Mouse (Mus musculus) intestine, postnatal 0 days (tissue): ENCODE measurements around the gene Olfr1417. TPM values are rescaled to one million over a fixed set of nuclear protein-coding genes. Genes with fewer than 3 reads are reported as not detected.

Experiments used
- ATAC-seq: fragments of 200-750 bp; cut with Nextera tagmentation; 2 replicates; pipeline ENCODE4 v1.8.0; 2017; ENCODE audit warnings: mild to moderate bottlenecking, moderate TSS enrichment, moderate library complexity
- H3K27ac ChIP-seq: fragments of 300-500 bp; sonication (generic); 2 replicates; pipeline ENCODE4 v1.5.1; 2014; ENCODE audit warnings: mild to moderate bottlenecking, low read depth, low read length, moderate library complexity
- H3K27me3 ChIP-seq: fragments of 300-500 bp; sonication (generic); replicated peaks from 2 replicates; pipeline ENCODE4 v1.6.1; 2014; ENCODE audit warnings: low read length, mixed read lengths; ENCODE audit not compliant: control insufficient read depth, insufficient read depth
- H3K36me3 ChIP-seq: fragments of 300-500 bp; sonication (generic); 2 replicates; pipeline ENCODE4 v1.6.1; 2014; ENCODE audit warnings: mild to moderate bottlenecking, moderate library complexity; ENCODE audit not compliant: control insufficient read depth, insufficient read depth
- H3K4me1 ChIP-seq: fragments of 300-500 bp; sonication (generic); replicated peaks from 2 replicates; pipeline ENCODE4 v1.6.1; 2014; ENCODE audit warnings: antibody characterized with exemption, low read length, mixed read lengths; ENCODE audit not compliant: control insufficient read depth, insufficient read depth
- H3K4me2 ChIP-seq: fragments of 300-500 bp; sonication (generic); replicated peaks from 2 replicates; pipeline ENCODE4 v1.6.1; 2014; ENCODE audit warnings: low read depth, mild to moderate bottlenecking, moderate library complexity
- H3K4me3 ChIP-seq: fragments of 300-500 bp; sonication (generic); 2 replicates; pipeline ENCODE4 v1.5.1; 2014; ENCODE audit warnings: low read depth, low read length
- H3K9ac ChIP-seq: fragments of 300-500 bp; sonication (generic); 2 replicates; pipeline ENCODE4 v1.6.1; 2014; ENCODE audit warnings: mild to moderate bottlenecking, low read depth, low read length
- H3K9me3 ChIP-seq: fragments of 300-500 bp; sonication (generic); 2 replicates; pipeline ENCODE4 v1.6.1; 2016; ENCODE audit warnings: mixed run types; ENCODE audit not compliant: control insufficient read depth
- CTCF ChIP-seq: sonication (generic); IDR thresholded peaks from 2 replicates; pipeline ENCODE4 v1.5.1; 2016; ENCODE audit warnings: low read depth, mild to moderate bottlenecking, control low read depth, antibody characterized with exemption, moderate library complexity
- WGBS: fragments of 180-500 bp; shearing (Covaris S2); extraction: QIAGEN DNeasy Blood & Tissue Kit; methylation state at CpG from one replicate; pipeline ENCODE4 v1.1.7; 2014; 5-methylcytosine and 5-hydroxymethylcytosine counted together
- polyA plus RNA-seq: library from polyadenylated mRNA; unstranded; fragments of >200 nt; fragmentation: Nextera tagmentation; extraction: Ambion mirVana; gene quantifications from 2 replicates; pipeline ENCODE4 v1.2.1, GENCODE M21; 2015

Olfr1417 gene
- polyA plus RNA-seq, 1 experiment from 2014 or later: 0.08 TPM

- Histone ChIP-seq H3K36me3 (peaks cover 24% of the 10 kb centered on the region), H3K4me1 (peaks cover 3% of the 10 kb centered on the region), H3K4me2 (no peak overlapping the region), H3K4me3 (no peak overlapping the region), H3K27me3 (no peaks in the 10 kb centered on the region), H3K9ac (no peak overlapping the region), H3K9me3 (no peaks in the 10 kb centered on the region), H3K27ac (no peak overlapping the region)
- no peak for ATAC-seq
- TF ChIP-seq CTCF: no peak
- 73% methylated on average over 5 of the region's 5 CpGs for WGBS
These were observed 47.2 kb downstream of the Olfr1417 start for GRCm38 (mm10) chr19:11791825-11792224.

DNA sequence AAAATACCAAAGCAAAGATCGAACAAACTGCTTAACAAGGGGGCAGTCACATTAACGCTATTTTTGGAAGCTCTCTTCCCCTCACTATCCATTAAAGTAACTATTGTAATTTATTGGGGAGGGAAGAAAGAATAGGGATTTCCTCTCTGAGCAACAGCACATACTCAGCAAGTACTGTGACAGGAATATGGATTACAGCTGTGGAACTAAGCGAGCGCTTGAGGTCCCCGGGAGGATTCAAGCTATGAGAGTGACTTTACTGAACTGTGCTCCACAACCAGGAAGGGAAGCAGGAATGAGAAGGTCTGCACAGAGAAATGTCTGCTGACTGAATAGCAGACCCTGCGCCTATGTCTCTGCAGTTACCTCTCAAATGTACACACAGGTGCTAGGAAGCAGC is 50.1 kb downstream of the Olfr1417 start:
- TF ChIP-seq CTCF: no peak
- ATAC-seq: no peak

DNA sequence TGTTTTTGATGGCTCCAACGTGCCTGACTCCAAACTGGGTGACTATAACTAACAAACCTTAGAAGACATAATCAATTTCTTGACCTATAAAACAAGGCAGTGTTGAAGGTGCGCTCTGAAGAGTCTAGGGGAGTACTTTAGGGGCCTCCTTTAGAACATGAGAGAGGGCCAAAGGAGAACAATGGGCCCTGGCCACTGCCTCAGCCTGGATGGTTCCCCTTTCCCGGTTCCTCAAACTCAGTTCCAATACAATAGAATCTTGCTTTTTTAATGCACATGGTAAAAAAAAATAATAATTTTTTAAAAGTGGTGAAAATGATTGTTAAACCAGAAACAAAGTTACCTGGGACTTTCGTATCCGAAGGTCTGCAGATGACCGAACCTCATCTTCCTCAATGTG is 51.2 kb downstream of the Olfr1417 start:
- ATAC-seq: no peak
- no peak for TF ChIP-seq CTCF
- no peaks in the 10 kb centered on the region for H3K27me3 ChIP-seq
- H3K9me3 ChIP-seq: no peaks in the 10 kb centered on the region
- no peak overlapping the region for H3K27ac ChIP-seq
- H3K36me3 ChIP-seq: peaks cover 52% of the 10 kb centered on the region
- H3K4me2 ChIP-seq: no peak overlapping the region
- H3K9ac ChIP-seq: no peak overlapping the region
- 94% methylated on average over 6 of the region's 6 CpGs for WGBS
- no peaks in the 10 kb centered on the region; the same call in 1 of the 2 replicates for H3K4me1 ChIP-seq
- no peak overlapping the region for H3K4me3 ChIP-seq

More for the DNA sequence above, 50.1 kb downstream of the Olfr1417 start:
- Histone ChIP-seq H3K27me3 (no peaks in the 10 kb centered on the region), H3K27ac (no peak overlapping the region), H3K4me2 (no peak overlapping the region), H3K4me3 (no peak overlapping the region), H3K4me1 (no peaks in the 10 kb centered on the region; the same call in 1 of the 2 replicates), H3K36me3 (peaks cover 43% of the 10 kb centered on the region), H3K9ac (no peak overlapping the region), H3K9me3 (no peaks in the 10 kb centered on the region)
- 80% methylated on average over 6 of the region's 6 CpGs for WGBS

DNA sequence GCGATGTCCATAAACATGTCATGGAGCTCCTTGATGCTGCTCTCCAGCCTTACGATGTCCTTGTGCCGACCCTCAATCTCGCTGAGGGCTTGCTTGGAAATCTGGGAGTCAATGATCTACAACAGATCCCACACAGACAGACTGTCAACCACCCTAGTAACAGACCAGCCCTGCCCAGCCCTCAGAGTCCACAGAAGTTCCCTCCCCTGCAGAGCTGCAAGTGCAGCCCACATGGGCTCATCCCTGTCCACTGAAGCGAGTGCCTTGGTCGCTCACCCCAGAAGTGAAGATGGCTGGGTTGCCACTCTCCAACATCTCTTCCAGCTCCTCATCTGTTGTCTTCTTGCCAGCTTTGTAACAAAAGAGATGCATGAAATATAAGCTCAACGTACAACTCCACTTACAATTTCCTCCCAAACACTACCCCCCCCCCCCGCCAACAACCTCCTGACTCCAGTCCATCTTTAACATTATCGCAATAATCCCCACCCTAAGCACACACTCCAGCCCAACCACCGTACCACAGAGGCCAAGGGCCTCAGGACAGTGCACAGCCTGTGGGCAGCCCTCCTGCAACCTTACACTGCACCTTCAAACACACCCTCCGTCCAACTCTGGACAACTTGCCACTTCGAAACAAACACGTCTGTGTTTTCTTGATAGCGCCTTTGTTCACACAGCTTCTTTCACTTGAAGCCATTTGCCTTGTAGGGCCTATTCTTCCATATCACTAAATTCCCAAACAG is 53.4 kb downstream of the Olfr1417 start:
- Histone ChIP-seq H3K27me3 (no peaks in the 10 kb centered on the region), H3K9ac (no peak overlapping the region), H3K27ac (no peak overlapping the region), H3K36me3 (peaks cover 57% of the 10 kb centered on the region), H3K4me3 (no peak overlapping the region), H3K4me1 (no peaks in the 10 kb centered on the region; the same call in 1 of the 2 replicates), H3K4me2 (no peak overlapping the region), H3K9me3 (no peaks in the 10 kb centered on the region)
- WGBS: 91% methylated on average over 14 of the region's 14 CpGs
- no peak for ATAC-seq
- no peak for TF ChIP-seq CTCF

GRCm38 (mm10) chr19:11777191-11777865 is 61.7 kb downstream of the Olfr1417 start:
- no peaks in the 10 kb centered on the region for H3K27me3 ChIP-seq
- no peak overlapping the region for H3K9ac ChIP-seq
- no peak overlapping the region for H3K4me3 ChIP-seq
- no peak overlapping the region for H3K4me2 ChIP-seq
- WGBS: 63% methylated on average over 7 of the region's 7 CpGs
- peak; percentile 14; the same call in 1 of the 2 replicates for ATAC-seq
- peaks cover 40% of the 10 kb centered on the region for H3K36me3 ChIP-seq
- TF ChIP-seq CTCF: peak; percentile 82
- no peaks in the 10 kb centered on the region for H3K9me3 ChIP-seq
- H3K27ac ChIP-seq: no peak overlapping the region
- no peaks in the 10 kb centered on the region for H3K4me1 ChIP-seq

Other genes with a start within 250 kb of the Olfr1417 start
- 4.4 and 5.4 TPM in 2 replicates for gene Ms4a6d, start 234.4 kb downstream of the Olfr1417 start, polyA plus RNA-seq
- gene Ms4a2, start 215.5 kb downstream of the Olfr1417 start, polyA plus RNA-seq: 0.04 TPM in 1 of 2 replicates, not detected in the other
- not detected in 2 replicates for gene Ms4a3, start 198.4 kb downstream of the Olfr1417 start, polyA plus RNA-seq
- gene Oosp2, start 178.7 kb downstream of the Olfr1417 start, polyA plus RNA-seq: not detected in 2 replicates
- gene Oosp1, start 148.1 kb downstream of the Olfr1417 start, polyA plus RNA-seq: not detected in 2 replicates
- gene Oosp3, start 142.2 kb downstream of the Olfr1417 start, polyA plus RNA-seq: not detected in 2 replicates
- gene Gif, start 91.7 kb downstream of the Olfr1417 start, polyA plus RNA-seq: not detected in 2 replicates
- 54.0 and 54.7 TPM in 2 replicates for gene Mrpl16, start 68.8 kb downstream of the Olfr1417 start, polyA plus RNA-seq
- gene Stx3, start 19.8 kb downstream of the Olfr1417 start, polyA plus RNA-seq: 125 and 137 TPM in 2 replicates
- gene Olfr1418, start 21.8 kb upstream of the Olfr1417 start, polyA plus RNA-seq: not detected in 2 replicates
- not detected in 2 replicates for gene Olfr1419, start 35.9 kb upstream of the Olfr1417 start, polyA plus RNA-seq
- gene Olfr1420, start 47.3 kb upstream of the Olfr1417 start, polyA plus RNA-seq: 0.05 TPM in 1 of 2 replicates, not detected in the other
- 8.4 and 9.3 TPM in 2 replicates for gene Patl1, start 73.2 kb upstream of the Olfr1417 start, polyA plus RNA-seq
- 6.2 and 6.9 TPM in 2 replicates for gene Osbp, start 126.7 kb upstream of the Olfr1417 start, polyA plus RNA-seq
- gene Olfr1423, start 202.1 kb upstream of the Olfr1417 start, polyA plus RNA-seq: not detected in 2 replicates
- gene Olfr1424, start 223.5 kb upstream of the Olfr1417 start, polyA plus RNA-seq: not detected in 2 replicates
- gene Olfr1425, start 238.5 kb upstream of the Olfr1417 start, polyA plus RNA-seq: not detected in 2 replicates